Mouse (Mus musculus): ENCODE measurements at regions not wholly inside any gene's neighbourhood (a gene's known extent, or its start where the extent isn't known, plus 50 kb on each side); places are given as distances from the start of the nearest gene placed in this dataset.

DNA sequence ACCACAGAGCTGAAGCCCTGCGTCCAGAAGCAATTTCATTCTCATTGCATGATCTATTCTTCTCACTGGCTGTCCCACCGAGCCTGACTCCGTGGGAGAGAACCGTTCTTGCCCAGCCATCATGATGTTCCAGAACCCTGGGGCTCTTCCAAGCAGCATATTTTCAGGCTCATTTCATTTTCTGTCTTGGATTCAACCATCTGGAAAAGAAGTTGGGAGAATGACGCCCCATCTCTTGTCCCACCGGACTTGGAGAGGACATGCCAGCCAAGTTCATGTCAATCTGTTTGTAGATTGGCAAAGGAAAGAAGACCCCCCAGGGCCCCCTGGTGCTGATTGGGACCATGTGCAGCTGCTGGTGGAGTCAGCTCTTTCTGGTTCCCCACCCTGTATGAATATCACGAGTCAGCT lies 1400.5 kb upstream of the Lrrc6 start:
- DNase-seq (ENCODE audit: low read depth): peak; percentile 24

DNA sequence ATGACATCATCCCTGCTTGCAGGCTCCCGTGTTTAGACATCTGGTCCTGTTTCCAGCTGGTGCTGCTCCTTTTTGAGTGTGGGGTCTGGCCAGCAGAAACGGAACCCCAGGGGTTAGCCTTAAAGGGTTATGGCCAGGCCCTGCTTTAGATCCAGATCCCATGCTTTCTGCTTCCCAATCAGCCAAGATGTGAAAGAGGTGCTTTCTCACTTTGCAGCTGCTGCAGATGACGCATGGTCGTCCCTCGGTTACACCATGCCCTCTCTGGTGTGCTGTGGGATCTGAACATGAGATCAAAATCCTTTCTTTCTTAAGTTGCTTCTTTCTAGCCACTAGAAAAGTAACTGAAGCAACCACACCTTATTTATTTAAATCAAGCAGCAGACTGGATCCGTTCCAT lies 1399.1 kb upstream of the Lrrc6 start:
- DNase-seq (ENCODE audit: low read depth): peak; percentile 6

GRCm38 (mm10) chr15:67898959-67899403 lies 1398.3 kb upstream of the Lrrc6 start:
- DNase-seq (ENCODE audit: low read depth): peak; percentile 77

- no peak for DNase-seq (ENCODE audit: low read depth)
Observed at GRCm38 (mm10) chr15:67892066-67892465, 1391.4 kb upstream of the Lrrc6 start.

- DNase-seq (ENCODE audit: low read depth): no peak
Observed at GRCm38 (mm10) chr15:67890612-67891304, 1390.0 kb upstream of the Lrrc6 start.

- DNase-seq (ENCODE audit: low read depth): no peak
Observed at GRCm38 (mm10) chr15:67888548-67888947, 1387.8 kb upstream of the Lrrc6 start.

- DNase-seq (ENCODE audit: low read depth): no peak
Observed at GRCm38 (mm10) chr15:67855291-67855690, 1354.6 kb upstream of the Lrrc6 start.

- no peak for DNase-seq (ENCODE audit: low read depth)
Observed at GRCm38 (mm10) chr15:67850118-67850517, 1349.4 kb upstream of the Lrrc6 start.

DNA sequence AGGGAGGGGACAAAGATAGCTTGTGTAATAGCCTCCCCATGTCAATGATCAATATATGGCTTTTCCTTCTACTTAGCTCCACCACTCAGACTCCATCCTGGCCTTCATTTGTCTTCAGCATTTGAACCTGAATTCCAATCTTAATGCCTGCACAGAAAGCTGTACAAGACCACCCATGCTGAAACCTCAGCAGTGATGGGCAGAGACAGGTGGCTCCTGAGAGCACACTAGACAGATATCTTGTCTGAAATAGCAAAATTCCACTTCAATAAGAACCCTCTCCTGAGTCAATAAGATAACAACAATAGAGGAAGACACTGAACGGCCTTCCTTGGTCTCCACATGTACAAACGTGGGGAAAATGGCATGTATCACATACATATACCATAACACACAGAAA lies 1345.0 kb upstream of the Lrrc6 start:
- DNase-seq (ENCODE audit: low read depth): no peak

GRCm38 (mm10) chr15:67840671-67841070 lies 1340.0 kb upstream of the Lrrc6 start:
- DNase-seq (ENCODE audit: low read depth): peak; percentile 9

- no peak for DNase-seq (ENCODE audit: low read depth)
Observed at GRCm38 (mm10) chr15:67825796-67826484, 1325.2 kb upstream of the Lrrc6 start.

GRCm38 (mm10) chr15:67823226-67823625 lies 1322.5 kb upstream of the Lrrc6 start:
- DNase-seq (ENCODE audit: low read depth): no peak

- no peak for DNase-seq (ENCODE audit: low read depth)
Observed at GRCm38 (mm10) chr15:67799871-67800270, 1299.2 kb upstream of the Lrrc6 start.

DNA sequence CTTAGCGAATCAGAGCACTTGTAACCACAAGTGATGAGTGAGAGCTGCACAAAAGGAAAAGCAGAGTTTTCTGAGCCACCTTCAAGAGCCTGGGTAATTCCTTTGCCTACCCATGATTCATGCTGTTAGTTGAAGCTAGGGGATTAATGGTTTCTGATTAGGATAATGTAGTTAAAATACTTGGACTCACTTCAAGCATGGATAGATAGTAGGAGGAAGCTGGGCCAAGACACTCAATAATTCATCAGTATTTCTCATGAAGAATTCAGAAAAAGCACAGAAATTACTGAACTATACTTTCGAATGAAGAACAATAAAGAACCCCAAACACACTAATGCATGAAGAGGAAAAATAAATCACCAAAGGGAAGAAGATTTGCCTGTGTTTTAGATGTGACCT lies 1294.9 kb upstream of the Lrrc6 start:
- no peak for DNase-seq (ENCODE audit: low read depth)

DNA sequence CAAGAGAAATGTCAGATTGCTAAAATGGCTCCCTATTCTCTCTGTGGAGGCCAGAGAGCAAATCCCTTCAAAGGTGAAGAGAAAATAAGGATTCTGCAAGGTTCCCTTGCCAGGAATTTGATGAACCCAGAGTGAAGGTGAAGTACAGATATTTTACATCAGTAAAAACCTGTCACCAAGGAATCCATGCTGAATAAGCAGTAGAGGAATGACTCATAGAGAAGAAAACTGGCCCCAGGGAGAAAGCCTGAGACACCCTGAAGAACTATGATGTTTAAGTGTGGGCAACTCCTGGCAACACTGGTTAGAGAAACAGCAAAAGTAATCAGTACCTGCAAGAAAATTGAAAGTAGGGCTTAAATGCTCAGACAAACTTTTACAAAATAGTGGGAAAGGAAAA lies 1292.1 kb upstream of the Lrrc6 start:
- no peak for DNase-seq (ENCODE audit: low read depth)

DNA sequence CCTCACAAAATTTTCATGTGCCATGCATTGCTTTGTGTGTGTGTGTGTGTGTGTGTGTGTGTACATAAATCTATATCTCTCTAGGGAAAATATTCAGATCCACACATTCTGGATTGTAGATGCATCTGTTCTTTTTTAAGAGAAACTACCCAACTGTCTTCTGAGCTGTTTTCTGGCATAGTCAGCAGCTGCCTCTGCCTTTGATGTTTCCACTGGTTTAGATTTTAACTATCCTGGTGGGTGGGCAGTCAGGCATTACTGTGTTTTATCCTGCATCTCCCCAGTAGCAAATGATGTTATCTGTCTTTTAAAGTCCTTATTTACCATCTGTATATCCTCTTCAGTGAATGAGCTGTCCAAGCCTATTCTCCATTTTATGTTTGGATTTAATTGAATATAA lies 1287.9 kb upstream of the Lrrc6 start:
- no peak for DNase-seq (ENCODE audit: low read depth)

GRCm38 (mm10) chr15:67785583-67785982 lies 1284.9 kb upstream of the Lrrc6 start:
- DNase-seq (ENCODE audit: low read depth): no peak

DNA sequence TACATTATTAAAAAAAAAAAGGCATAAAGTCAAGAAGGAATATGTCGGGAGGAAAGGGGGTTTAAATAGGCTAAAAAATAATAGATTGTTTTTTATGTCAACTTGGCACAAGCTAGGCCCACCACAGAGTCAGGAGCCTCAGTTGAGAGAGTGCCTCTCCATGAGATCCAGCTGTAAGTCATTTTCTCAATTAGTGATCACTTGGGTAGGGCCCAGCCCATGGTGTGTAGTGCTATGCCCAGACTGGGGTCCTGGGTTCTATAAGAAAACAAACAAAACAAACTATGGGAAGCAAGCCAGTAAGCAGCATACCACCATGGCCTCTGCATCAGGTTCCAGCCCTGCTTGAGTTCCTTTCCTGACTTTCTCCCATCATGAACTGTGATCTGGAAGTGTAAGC lies 1283.0 kb upstream of the Lrrc6 start:
- DNase-seq (ENCODE audit: low read depth): no peak

- no peak for DNase-seq (ENCODE audit: low read depth)
Observed at GRCm38 (mm10) chr15:67782505-67782904, 1281.8 kb upstream of the Lrrc6 start.

DNA sequence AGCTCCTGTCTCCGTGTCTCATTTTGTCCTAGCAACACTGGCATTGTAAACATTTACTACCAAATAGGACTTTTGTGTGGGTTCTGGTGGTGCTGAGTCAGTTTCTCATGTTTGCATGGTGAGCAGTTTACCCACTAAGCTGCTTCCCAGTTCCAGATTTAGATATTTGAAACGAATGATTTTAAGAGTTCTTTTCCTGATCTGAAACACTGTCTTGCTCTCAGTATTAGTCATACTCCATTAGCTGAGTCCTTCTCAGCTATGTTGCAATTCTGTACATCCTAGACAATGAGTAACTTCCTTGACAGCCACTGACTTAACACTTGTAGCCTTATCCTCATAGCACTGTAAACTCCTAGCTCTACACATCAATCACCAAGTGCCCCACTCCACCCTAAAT lies 1280.1 kb upstream of the Lrrc6 start:
- DNase-seq (ENCODE audit: low read depth): peak; percentile 57

- DNase-seq (ENCODE audit: low read depth): no peak
Observed at GRCm38 (mm10) chr15:67767624-67768023, 1266.9 kb upstream of the Lrrc6 start.

DNA sequence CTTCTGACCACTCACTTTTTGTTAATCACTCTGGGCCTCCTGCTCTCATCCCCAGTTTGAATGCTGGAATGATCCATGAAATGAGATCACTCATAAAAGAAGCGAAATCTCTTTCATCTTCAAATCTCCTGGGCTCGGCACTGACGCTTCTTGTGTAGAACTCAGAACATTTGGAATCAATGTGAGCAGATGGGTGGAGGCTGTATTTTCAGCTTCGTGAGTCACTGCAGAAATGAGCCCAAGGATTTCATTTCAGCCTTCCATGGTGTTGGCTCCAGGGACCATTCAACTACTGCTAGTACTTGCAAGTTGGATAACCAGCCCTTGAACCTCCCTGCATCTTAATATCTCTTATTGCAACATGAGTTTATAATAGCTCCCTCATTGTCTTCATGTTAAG lies 1258.5 kb upstream of the Lrrc6 start:
- no peak for DNase-seq (ENCODE audit: low read depth)

- no peak for DNase-seq (ENCODE audit: low read depth)
Observed at GRCm38 (mm10) chr15:67750582-67750981, 1249.9 kb upstream of the Lrrc6 start.

DNA sequence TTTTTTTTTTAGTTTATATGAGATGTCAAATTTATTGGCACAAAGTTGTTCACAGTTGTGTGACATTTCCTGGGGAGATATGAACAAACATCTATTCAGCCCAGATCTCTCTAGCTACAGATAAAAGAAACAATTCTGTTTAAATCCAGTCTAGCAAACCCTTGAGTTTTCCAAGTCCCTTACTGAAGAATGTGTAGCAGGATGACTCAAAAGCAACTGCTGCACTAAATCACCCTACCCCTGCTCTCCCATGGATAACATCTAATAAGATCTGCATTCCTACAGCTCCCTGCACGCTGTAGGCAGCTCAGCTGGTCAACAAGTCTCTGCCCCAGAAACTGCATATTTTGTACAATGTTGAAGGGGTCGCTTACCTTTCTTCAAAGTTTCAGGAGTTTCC lies 1242.6 kb upstream of the Lrrc6 start:
- DNase-seq (ENCODE audit: low read depth): no peak

Data from NIH3T3 (cell line).